Mouse (Mus musculus) layer of hippocampus, adult 11-12 months (tissue): ENCODE results near the gene Sema5b.
"Not testable (repeated sequence)": the region's sequence is repeated elsewhere in the genome, so short reads cannot be mapped to it uniquely, and the experiment has no call there.

Experiments
- DNase-seq: peaks from one replicate; pipeline ENCODE4 v3.0.0; 2022; ENCODE audit warnings: low spot score

Sema5b gene

DNA sequence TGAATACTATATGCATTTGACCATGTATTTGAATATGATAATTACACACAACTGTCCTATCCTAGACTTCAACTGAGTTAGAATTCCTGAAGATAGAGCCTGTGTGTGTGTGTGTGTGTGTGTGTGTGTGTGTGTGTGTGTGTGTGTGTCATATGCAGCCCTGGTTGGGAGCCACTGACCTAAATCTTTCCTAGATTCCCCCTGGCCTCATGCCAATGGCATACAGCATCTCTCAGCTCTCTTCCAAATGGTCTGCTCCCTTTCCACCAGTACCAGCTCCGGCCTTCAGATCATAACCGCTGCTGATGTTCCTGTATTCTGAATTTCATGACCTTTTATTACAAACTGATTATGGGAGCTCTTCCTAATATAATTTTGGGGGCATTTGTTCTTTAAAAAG, 8.4 kb downstream of the Sema5b start:
- DNase-seq = no peak

DNA sequence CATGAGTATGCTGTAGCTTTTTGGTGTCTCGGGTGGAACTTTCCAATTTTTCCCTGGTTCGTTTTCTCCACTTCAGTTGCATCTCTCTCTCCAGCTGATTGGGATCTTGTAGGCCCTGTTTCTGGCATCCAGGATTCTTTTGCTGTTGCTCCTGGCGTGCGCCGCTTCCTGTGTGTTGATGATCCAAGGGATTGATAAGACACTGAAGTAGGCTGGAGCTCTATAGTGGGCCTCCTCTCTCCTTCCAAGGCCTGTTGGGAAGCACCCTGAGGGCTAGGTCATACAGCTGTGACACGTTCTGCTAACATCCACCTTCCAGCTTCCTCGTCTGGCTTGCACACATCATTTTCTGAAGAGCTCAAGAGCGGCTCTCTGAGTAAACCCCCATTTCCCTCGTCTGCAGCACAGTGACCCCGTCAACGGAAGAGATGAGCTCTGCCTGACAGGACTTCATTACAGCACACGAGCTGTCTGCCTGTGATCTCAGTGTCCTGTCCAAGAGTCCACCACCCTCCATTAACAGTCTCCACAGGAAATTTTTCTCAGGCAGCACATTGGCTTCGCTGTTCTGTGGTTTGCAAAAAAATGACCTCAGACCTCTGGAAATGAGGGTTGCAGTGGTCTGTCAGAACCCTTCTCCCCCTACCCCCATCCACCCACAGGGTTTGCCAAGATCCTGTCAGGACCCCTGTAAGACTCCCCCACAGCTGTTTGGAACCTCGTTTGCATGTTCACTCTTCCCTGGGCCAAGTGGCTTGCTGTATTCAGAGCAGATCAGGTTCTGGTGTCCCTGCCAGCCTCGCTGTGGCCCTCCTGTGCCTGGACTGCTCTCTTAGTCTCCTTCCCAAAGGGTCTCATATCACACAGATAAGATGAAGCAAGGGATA, 14.9 kb downstream of the Sema5b start:
- no peak for DNase-seq

DNA sequence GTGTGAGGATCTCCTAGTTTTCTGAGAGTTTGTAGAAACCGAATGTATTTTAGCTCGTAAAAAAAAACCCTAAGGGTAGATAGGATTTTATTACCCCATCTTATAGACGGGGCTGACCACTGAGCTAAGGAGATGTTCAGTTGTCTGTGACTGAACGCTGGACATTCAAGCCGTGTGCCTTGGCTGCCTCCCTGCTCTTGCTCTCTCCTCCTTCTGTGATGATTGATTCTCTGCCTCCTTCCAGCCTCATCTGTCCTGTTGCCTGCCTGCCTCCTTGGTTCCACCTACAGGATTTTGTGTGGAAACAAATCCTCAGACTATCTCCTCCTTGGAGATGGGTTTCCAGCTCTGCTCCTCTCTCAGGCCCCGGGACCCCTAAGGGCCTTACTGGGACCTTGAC, 16.1 kb downstream of the Sema5b start:
- no peak for DNase-seq

DNA sequence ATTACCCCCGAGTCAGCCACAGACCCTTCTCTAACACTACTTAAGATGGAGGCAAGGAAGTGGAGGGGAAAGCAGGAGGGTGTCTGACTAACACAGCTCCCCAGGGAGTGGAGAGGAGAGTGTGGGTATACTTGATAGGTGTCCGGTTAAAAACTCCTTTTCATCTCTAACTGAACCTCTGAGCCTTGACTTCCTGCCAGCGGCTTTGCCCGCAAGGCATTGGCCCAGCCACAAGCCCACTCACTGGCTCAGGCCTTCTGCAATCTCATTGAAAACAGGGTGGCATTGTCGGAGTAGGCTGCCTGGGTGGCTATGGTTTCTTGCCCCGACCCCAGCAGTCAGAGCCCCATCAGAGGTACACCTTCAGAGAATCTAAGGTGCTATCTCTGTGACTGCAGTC, 20.6 kb downstream of the Sema5b start:
- no peak for DNase-seq

DNA sequence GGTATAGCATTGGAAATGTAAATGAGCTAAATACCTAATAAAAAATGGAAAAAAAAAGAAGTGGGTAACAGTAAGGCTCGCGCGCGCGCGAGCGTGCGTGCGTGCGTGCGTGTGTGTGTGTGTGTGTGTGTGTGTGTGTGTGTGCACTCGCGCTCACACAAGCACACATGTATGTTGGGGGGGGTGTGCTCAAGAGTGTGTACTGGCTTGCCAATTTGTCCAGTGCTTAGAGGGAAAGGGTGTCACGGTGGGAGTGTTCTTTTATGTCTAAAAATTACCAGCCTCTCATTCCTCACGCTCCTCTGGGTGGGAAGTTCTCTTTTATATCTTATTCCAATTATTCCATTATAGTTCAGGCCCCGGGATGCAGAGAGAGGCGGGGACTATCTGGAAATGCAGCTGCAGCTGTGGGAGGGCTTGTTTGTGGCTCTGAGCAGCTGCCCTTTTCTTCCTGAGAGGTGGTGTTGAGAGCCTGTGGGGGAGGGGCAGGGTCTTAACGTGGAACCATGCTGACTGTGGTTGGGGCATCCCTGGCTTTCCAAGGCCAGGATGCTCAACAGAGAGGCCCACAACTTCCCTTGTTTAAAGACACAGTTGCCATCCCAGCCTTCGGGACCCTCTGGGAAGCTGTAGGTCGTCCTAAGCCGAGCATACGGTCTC, 23.4 kb downstream of the Sema5b start:
- DNase-seq = no peak

DNA sequence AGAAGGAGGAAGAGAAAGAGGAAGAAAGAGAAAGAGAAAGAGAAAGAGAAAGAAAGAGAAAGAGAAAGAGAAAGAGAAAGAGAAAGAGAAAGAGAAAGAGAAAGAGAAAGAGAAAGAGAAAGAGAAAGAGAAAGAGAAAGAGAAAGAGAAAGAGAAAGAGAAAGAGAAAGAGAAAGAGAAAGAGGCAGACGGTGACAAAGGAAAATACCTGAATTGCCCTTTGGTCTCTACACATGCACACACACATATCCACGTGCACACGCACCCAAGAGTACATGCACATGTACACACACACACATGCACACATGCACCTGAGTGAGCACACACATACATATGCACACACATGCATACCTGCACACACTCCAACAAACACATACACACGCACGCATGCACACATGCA, 24.7 kb downstream of the Sema5b start:
- not testable (repeated sequence) for DNase-seq

DNA sequence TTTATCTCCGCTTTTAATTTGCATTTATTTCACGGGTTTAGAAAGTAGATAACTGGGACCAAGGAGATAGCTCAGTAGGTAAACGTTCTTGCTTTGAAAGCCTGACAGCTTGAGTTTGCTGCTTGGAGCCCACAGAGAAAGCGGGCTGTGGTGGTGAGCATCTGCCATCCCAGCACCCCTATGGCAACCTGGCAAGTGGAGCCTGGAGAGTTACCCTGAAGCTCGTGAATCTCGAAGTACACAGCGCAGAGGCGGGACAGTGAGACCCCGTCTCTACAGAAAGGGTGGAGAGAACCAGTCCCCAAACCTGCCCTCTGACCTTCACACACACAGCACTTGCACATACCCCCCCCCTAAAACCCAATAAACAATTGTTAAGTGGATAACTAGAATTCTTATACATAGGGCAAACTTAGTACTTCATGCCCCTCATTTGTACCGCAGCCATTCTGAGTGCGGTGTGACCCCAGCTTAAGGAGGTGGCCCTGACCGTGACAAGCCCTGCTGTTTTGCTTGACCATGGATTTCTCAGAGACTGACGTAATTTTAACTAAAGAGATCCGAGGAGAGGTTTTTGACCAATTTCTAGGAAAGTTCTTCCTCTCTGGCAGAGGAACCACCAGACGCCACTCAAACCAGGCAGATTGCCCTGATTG, 27.4 kb downstream of the Sema5b start:
- DNase-seq = no peak

DNA sequence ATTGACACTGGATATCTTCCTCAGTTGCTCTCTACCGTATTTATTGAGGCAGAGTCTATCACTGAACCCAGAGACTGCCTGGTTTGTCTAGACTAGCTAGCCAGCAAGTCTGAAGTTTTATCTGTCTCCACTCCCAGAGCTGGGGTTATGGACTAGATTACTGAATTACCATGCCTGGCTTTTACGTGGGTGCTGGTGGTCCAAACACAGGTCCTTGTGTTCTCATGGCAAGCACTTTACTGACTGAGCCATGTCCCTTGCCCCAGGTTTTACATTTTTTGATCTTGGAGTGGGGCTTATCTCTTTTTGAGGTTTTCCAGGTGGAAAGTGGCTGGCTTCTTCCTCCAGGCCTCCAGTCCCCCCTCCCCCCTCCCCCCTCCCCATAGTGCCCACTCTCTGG, 28.4 kb downstream of the Sema5b start:
- no peak for DNase-seq

DNA sequence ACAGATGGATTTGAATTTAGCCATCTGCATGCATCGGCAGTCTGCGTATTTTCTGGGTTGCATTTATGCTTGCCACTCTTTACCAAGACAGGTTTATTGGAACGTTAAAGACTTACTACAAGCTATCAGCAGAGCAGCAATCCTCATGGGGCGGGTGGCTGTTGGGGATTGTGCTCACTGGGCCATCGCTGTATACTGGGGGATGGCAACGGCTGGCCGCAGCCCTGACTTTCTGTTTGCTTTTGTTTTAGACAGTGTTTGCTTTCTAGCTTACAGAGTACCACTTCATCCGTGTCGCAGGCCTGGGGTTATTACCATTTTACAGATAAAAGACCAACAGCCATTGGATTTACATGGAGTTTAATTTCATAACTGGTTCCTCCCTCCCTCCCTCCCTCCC, 28.8 kb downstream of the Sema5b start:
- DNase-seq = no peak

DNA sequence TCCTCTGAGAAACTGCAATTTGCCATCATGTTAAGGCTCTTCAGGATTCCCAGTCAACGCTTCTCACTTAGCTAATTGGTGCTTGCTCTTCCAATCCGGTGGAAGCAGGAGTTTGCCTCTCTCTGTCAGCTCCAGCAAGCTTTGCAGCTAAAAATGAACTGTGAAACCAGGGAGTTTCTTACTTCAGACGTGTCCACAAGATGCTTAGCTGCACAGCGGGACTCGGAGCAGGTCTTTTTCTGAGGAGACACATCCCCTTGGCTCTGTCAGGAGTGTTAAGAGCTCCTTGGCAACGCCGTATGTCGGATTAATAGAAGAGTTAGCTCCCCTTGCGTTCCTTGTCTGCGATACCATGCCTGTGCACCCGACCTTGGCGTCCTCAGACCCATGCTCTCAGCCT, 29.7 kb downstream of the Sema5b start:
- no peak for DNase-seq

DNA sequence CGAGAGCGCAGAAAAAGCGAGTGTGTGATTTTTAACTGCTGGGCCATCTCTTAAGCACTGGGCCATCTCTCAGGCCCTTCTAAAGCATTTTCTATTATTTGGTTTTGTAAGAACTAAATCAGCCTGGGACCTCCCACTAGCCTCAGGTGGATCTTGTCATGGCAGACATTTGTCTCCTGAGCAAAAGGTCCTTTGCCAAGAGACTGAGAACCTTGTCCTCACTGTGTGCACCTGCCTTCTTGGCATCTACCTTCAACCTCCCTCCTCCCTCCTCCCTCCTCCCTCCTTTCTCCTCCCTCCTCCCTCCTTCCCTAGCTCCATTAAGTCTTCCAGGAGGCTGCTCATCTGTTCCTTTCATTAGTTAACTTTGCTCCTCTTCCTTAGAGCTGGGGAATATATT, 32.6 kb downstream of the Sema5b start:
- no peak for DNase-seq

DNA sequence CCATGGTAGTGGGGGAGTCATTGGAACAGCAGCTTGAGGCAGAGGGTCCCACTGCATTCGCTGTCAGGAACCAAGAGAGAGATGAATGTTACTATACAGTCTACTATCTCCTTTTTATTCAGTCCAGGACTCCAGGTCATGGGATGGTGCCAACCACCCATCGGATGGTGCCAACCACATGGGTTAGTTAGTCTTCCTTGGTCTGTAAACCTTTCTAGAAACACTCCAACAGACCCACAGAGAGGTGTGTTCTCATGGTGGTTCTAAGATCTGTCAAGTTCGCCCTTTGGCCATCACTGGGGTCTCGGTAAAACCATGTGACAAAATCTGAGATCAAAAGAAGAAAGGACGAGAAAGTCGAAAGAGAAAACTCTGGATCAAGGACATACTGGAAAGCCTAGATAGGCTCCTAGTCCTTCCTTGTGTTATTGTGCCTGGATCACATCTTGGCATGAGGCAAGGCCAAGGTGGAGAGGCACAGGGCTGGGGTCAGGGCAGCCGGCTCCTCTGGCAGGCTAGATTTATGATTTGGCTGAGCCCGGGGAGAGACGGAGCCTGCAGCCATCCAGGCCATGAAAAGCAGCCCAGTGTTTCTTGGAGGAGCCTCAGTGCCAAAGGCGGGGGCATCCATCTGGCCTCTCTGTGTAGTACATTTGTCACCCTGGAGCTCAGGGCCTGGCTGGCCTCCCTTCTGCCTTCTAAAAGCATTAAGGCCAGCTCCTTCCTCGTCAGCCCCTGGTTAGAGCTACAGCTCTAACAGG, 36.4 kb downstream of the Sema5b start:
- no peak for DNase-seq

DNA sequence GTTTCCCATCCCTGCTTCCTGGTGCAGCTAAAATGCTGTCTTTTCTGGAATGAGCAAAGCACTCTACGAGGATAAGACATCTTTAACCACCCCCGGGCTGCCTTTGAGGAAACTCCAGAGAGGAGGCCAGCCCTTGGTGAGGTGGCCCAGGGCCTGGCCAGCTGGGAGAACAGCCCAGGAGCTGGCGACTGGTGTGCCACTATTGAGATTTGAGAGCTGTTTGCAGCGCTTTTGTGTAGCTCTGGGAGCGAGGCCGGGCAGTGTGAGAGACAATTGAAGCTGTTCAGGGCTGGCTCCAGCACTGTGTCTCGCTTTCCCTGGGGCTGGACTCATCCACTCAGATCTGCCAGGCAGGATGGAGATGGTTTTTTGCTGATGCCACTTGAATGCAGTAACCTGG, 40.4 kb downstream of the Sema5b start:
- peak; percentile 39 for DNase-seq

DNA sequence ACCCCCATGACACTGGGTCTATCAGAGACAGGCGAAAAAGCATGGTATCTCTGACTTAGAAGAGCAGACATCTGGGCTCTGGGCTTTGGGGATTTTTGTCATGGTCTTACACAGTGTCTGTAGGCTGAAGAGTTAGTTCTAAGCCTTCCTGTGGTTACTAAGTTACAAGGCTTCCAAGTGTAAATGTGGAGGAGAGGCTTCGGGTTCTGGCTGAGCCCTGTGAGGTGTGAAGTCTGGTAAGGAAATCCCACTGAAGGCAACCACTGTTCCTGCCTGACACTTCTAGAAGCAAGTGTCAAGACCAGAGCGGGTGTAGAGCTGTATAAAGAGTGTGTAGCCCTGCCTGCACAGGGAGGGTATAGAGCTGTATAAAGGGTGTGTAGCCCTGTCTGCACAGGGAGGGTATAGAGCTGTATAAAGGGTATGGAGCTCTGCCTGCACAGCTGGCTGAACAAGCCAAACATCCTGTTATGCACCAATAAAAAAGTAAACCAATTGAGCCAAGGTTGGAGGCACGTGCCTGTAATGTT, 42.7 kb downstream of the Sema5b start:
- no peak for DNase-seq

DNA sequence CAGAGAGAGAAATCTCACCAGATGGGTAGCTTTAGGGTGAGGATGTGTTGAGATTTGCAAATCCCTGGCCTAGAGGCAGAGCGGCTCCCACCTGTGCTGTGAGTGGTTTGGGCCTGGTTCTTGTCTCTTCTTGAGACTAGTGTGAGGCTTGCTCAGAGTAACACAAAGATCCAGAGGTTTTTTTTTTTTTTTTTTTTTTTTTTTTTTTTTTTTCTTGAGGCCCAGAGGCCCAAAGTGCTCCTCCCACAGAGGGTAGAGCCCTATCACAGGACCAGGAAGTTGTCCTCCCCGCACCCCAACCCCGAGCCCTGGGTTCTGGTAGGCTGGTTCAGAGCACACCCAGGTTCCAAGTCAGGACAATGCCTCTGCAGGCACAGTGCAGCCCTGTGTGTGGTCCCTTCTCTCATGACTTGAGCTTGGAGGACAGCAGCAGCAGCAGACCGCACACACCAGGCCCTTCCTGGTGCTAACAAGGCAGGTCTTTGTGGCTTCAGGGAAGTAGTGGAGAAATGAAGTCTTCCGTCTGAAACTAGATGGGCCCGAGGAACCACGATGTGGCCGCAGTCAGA, 44.3 kb downstream of the Sema5b start:
- no peak for DNase-seq

DNA sequence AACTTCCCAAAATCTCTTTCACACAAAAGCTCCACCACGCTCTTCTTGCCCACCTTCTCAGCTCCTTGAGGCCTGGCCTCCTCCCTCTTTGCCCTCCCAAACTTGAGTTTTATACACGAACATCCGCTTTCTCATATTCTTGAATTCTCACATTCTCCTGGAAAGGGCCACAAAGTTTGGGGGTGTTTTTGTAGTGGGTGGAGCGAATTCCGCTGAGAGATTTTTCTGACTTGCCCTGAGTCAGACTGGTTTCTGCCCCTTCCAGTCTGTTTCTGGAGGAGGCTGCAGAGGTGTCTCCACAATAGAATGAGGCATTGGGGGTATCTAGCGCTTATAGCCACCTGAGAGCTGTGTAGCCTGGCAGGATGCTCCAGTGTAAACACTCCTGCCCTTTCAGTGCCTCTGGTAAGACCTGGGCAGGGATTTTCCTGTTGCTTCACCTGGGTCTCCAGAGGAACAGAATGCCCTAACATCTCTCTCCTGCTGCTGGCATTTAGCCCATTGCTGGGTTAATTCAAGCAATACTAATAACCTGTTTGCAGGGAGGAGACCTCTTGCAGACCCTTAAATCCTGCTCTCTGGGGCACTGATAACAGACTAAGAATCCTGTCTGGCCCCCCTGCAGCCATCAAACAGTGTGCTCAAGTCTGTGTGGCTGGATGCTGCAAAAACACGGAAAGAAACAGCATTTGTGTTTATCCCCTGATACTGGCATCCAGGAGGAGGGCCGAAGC, 46.3 kb downstream of the Sema5b start:
- DNase-seq = no peak

DNA sequence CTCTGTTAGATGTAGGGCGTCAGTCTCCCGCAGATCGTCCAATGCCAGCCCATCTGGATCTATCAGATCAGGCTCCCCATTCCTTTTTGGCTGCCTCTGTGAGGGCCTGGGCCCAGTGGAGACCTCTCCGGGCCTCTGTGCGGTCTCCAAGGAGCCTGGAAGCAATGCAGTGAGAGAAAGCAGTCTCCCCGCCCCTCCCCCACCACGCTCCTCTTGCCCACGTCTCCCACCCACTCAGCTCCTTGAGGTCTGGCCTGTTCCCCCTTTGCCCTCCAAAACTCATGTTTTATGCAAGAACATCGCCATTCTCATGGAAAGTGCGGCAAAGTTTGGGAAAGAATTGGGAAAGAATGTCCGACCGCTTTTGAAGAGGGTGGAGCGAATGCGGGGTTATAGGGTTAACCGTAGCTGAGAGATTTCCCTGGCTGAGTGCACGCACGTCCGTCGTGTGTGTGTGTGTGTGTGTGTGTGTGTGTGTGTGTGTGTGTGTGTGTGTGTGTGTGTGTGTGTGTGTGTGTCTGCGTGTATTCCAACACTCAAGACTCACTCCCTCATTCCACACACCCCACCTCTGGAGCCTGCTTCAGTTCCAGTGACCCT, 47.0 kb downstream of the Sema5b start:
- DNase-seq = no peak

DNA sequence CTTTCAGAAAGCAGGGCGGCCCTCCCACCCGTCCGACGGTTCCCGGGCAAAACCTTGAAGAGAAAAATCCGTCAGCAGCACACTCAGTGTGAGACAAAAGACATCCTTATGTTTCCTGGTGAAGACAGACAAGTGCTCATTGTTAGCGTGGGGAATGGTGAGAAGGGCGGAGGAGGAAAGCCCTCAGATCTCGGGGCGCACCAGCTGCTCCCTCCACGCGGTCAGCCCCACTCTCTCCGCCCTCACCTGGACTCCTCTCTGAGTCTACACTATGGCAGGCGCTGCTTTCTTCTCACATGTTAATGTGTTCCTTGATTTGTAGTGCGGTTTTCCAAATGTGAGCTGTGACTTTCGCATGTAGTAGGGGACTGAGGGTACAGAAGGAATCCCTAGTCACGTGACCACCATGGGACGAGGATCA, 47.8 kb downstream of the Sema5b start:
- DNase-seq = no peak

DNA sequence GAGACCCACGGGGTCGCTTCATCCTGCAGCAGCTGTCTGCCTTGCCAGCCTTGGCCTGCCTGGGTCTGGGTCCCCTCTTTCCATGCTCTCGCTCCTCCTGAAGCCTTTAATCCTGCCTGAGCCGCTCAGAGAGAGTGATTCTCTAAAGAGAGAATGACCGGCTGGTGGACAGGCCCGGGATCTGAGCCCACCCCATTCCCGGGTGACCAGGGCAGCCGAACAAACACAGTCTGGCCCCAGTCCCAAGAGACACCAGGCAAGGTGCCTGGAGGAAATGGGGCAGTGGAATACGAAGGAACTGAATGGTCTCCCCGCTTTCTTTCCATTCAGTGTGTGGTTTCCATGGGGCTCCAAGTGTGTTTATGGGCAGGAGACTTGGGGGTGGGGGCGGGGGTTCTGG, 50.8 kb downstream of the Sema5b start:
- no peak for DNase-seq

DNA sequence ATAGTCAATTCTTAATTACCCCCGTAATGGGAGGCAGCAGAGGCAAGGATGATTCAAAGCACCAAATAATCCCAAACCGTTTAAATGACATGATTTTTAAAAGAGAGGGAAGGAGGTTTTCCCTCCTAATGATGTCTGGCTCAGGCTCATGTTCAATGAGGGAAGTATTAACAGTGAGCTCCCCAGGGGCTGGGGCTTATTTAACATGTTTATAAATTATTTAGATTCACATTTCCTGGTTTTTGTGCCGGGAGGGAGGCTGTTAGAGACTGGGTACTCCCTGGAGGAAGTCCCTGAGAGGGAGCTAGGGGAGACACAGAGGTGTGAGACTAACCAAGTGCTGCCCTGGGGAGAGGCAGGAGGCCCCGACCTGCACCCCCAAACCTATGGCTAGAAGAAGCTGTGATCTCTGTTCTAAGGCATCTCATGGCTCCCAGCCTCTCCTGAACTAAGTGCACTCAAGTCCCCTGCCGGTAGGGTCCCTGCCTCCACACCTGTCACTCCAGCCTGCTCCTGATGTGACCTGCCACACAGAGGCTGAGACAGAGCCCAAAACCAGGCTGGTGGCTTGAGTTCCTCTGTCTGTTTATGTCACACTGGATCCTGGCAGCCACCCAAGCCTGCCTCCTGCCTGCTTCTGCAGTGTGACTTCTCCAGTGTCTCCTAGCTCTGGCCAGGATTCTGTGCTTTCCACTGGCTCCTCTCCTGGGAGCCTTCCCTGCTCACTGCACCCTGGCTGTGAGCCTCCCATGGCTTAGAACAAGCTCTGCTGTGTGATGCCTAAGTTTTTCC, 51.5 kb downstream of the Sema5b start:
- no peak for DNase-seq
